Mouse (Mus musculus) midbrain, embryonic 13.5 days (tissue): ENCODE measurements around the gene Frs3. TPM values are rescaled to one million over a fixed set of nuclear protein-coding genes. Genes with fewer than 3 reads are reported as not detected.
A peak's percentile ranks its signal among the peaks of the same experiment; 100 is the strongest.

Source experiments
- ATAC-seq: fragments of 200-750 bp; cut with Nextera tagmentation; 2 replicates; pipeline ENCODE4 v1.8.0; 2017; ENCODE audit warnings: mild to moderate bottlenecking, moderate TSS enrichment, moderate library complexity
- H3K27ac ChIP-seq: fragments of 300-500 bp; sonication (generic); 2 replicates; pipeline ENCODE4 v1.5.1; 2015; ENCODE audit warnings: inconsistent platforms, mild to moderate bottlenecking, moderate library complexity
- H3K27me3 ChIP-seq: fragments of 300-500 bp; sonication (generic); 2 replicates; pipeline ENCODE4 v1.6.1; 2015; ENCODE audit warnings: mild to moderate bottlenecking, inconsistent platforms
- H3K36me3 ChIP-seq: fragments of 300-500 bp; sonication (generic); 2 replicates; pipeline ENCODE4 v1.6.1; 2015; ENCODE audit warnings: mild to moderate bottlenecking, inconsistent platforms
- H3K4me1 ChIP-seq: fragments of 300-500 bp; sonication (generic); replicated peaks from 2 replicates; pipeline ENCODE4 v1.6.1; 2015; ENCODE audit warnings: inconsistent platforms
- H3K4me2 ChIP-seq: fragments of 300-500 bp; sonication (generic); replicated peaks from 2 replicates; pipeline ENCODE4 v1.6.1; 2015; ENCODE audit warnings: moderate library complexity, mild to moderate bottlenecking, inconsistent platforms
- H3K4me3 ChIP-seq: fragments of 300-500 bp; sonication (generic); replicated peaks from 2 replicates; pipeline ENCODE4 v1.5.1; 2015; ENCODE audit warnings: mild to moderate bottlenecking, inconsistent platforms
- H3K9ac ChIP-seq: fragments of 300-500 bp; sonication (generic); replicated peaks from 2 replicates; pipeline ENCODE4 v1.6.1; 2015; ENCODE audit warnings: mild to moderate bottlenecking, inconsistent platforms
- H3K9me3 ChIP-seq: fragments of 300-500 bp; sonication (generic); 2 replicates; pipeline ENCODE4 v1.6.1; 2016; ENCODE audit warnings: mild to moderate bottlenecking, inconsistent platforms
- WGBS: fragments of 180-500 bp; shearing (Covaris S2); methylation state at CpG from one replicate; pipeline ENCODE4 v1.1.7; 2015; 5-methylcytosine and 5-hydroxymethylcytosine counted together
- polyA plus RNA-seq: library from polyadenylated mRNA; unstranded; fragments of >200 nt; fragmentation: Nextera tagmentation; extraction: Ambion mirVana; gene quantifications from 2 replicates; pipeline ENCODE4 v1.2.1, GENCODE M21; 2015

Frs3 gene
- polyA plus RNA-seq, 1 experiment from 2014 or later = 28.0 TPM

GRCm38 (mm10) chr17:47738879-47739798 lies 50.3 kb downstream of the Frs3 start:
- 4% methylated on average over 20 of the region's 20 CpGs for WGBS
- Histone ChIP-seq H3K4me2 (peak overlapping the region; percentile 78), H3K27me3 (peaks cover 35% of the 10 kb centered on the region), H3K9me3 (no peaks in the 10 kb centered on the region), H3K4me1 (peaks cover 29% of the 10 kb centered on the region), H3K27ac (no peak overlapping the region), H3K9ac (peak overlapping the region; percentile 51), H3K36me3 (no peaks in the 10 kb centered on the region), H3K4me3 (peak overlapping the region; percentile 48)
- no peak for ATAC-seq

DNA sequence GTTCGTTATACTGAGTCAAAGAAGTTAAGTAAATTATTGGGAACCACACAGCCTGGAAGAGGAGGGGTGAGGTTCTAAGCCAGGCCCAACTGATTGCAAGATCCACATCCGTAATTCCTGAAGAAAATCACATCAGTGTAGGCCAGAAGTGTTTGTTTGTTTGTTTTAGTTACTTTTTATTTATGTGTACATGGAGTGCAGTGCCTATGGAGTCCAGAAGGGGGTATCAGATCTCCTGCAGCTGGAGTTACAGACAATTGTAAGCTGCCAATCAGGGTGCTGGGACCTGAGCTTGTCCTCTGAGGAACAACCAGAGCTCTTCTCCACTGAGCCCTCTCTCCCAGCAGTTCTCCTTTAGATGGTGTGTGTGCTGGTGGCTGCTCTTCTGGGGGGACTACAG lies 51.4 kb downstream of the Frs3 start:
- H3K4me1 ChIP-seq = peaks cover 29% of the 10 kb centered on the region
- H3K27ac ChIP-seq = no peak overlapping the region
- H3K9me3 ChIP-seq = 0 out of 2 replicates have a peak, but pooled peaks cover 6% of the 10 kb centered on the region
- no peaks in the 10 kb centered on the region for H3K36me3 ChIP-seq
- peaks cover 35% of the 10 kb centered on the region for H3K27me3 ChIP-seq
- ATAC-seq = no peak
- no peak overlapping the region for H3K9ac ChIP-seq
- 73% methylated on average over 2 of the region's 2 CpGs for WGBS
- H3K4me2 ChIP-seq = no peak overlapping the region
- no peak overlapping the region for H3K4me3 ChIP-seq

GRCm38 (mm10) chr17:47742991-47743734 lies 54.3 kb downstream of the Frs3 start:
- ATAC-seq = no peak
- 52% methylated on average over 16 of the region's 16 CpGs for WGBS
- H3K4me2 ChIP-seq = no peak overlapping the region
- peaks cover 17% of the 10 kb centered on the region for H3K4me1 ChIP-seq
- no peak overlapping the region for H3K27ac ChIP-seq
- H3K4me3 ChIP-seq = no peak overlapping the region
- no peaks in the 10 kb centered on the region for H3K36me3 ChIP-seq
- no peak overlapping the region for H3K9ac ChIP-seq
- peaks cover 23% of the 10 kb centered on the region for H3K27me3 ChIP-seq
- 0 out of 2 replicates have a peak, but pooled peaks cover 6% of the 10 kb centered on the region for H3K9me3 ChIP-seq

DNA sequence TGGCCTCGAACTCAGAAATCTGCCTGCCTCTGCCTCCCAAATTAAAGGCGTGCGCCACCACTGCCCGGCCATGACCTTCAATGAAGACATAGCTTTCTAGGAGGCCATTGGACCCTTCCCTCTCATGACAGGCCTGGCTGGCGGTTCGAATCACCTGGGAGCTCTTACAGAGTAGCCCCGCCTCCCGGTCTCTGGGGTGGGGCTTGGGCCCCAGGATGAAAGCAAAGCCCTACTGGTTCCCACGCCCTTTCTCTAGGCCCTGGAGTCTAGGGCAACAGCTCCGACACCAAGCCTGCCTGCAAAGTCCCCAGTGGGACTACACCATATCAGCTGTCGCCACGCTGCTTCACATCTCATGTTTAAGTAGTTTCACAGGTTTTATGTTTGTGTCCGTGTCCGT lies 55.3 kb downstream of the Frs3 start:
- WGBS = 95% methylated on average over 14 of the region's 14 CpGs
- ATAC-seq = no peak
- Histone ChIP-seq H3K27me3 (peaks cover 14% of the 10 kb centered on the region), H3K9ac (no peak overlapping the region), H3K27ac (no peak overlapping the region), H3K4me3 (no peak overlapping the region), H3K4me1 (peaks cover 8% of the 10 kb centered on the region), H3K4me2 (no peak overlapping the region), H3K9me3 (0 out of 2 replicates have a peak, but pooled peaks cover 6% of the 10 kb centered on the region), H3K36me3 (no peaks in the 10 kb centered on the region)

- Histone ChIP-seq H3K27me3 (peaks cover 7% of the 10 kb centered on the region), H3K4me1 (peaks cover under 1% of the 10 kb centered on the region; the same call in 1 of the 2 replicates), H3K4me2 (no peak overlapping the region), H3K9ac (no peak overlapping the region), H3K36me3 (no peaks in the 10 kb centered on the region), H3K27ac (no peak overlapping the region), H3K9me3 (0 out of 2 replicates have a peak, but pooled peaks cover 6% of the 10 kb centered on the region), H3K4me3 (no peak overlapping the region)
- 90% methylated on average over 10 of the region's 10 CpGs for WGBS
- no peak for ATAC-seq
Measured at GRCm38 (mm10) chr17:47744746-47745368, 56.0 kb downstream of the Frs3 start.

- Histone ChIP-seq H3K4me1 (no peaks in the 10 kb centered on the region), H3K9ac (no peak overlapping the region), H3K4me2 (no peak overlapping the region), H3K9me3 (peaks cover 10% of the 10 kb centered on the region; the same call in 1 of the 2 replicates), H3K27me3 (no peaks in the 10 kb centered on the region), H3K4me3 (no peak overlapping the region), H3K27ac (no peak overlapping the region), H3K36me3 (no peaks in the 10 kb centered on the region)
- 79% methylated on average over 14 of the region's 14 CpGs for WGBS
- no peak for ATAC-seq
Measured at GRCm38 (mm10) chr17:47748791-47749553, 60.1 kb downstream of the Frs3 start.

DNA sequence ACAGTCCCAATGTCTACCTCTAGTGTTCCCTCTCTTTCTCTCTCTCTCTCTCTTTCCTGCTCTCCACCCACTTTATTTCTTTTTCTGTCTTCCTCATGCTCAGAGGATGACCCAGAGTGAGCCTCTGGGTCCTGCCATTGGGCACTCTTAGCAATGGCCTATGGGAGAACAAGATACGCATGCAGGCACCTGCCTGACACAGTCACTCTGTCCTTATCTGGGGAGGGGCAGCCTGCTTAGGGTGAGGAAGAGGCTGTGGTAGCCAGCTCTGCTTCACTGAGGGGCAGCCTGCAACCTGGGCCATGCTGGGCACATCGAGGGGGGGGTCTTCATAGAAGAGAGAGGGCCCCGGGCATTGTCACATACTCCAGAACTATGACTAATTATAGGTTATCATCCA lies 60.8 kb downstream of the Frs3 start:
- H3K36me3 ChIP-seq = no peaks in the 10 kb centered on the region
- ATAC-seq = no peak
- WGBS = 77% methylated on average over 3 of the region's 3 CpGs
- no peak overlapping the region for H3K4me2 ChIP-seq
- H3K9ac ChIP-seq = no peak overlapping the region
- no peak overlapping the region for H3K4me3 ChIP-seq
- no peak overlapping the region for H3K27ac ChIP-seq
- no peaks in the 10 kb centered on the region for H3K4me1 ChIP-seq
- H3K27me3 ChIP-seq = no peaks in the 10 kb centered on the region
- H3K9me3 ChIP-seq = peaks cover 8% of the 10 kb centered on the region; the same call in 1 of the 2 replicates

GRCm38 (mm10) chr17:47750101-47750500 lies 61.3 kb downstream of the Frs3 start:
- Histone ChIP-seq H3K4me1 (no peaks in the 10 kb centered on the region), H3K9ac (no peak overlapping the region), H3K9me3 (peaks cover 3% of the 10 kb centered on the region; the same call in 1 of the 2 replicates), H3K27me3 (no peaks in the 10 kb centered on the region), H3K27ac (no peak overlapping the region), H3K4me2 (no peak overlapping the region), H3K4me3 (no peak overlapping the region), H3K36me3 (no peaks in the 10 kb centered on the region)
- WGBS = 51% methylated on average over 6 of the region's 6 CpGs
- no peak for ATAC-seq

- WGBS = 77% methylated on average over 5 of the region's 5 CpGs
- Histone ChIP-seq H3K4me2 (no peak overlapping the region), H3K4me1 (no peaks in the 10 kb centered on the region), H3K36me3 (no peaks in the 10 kb centered on the region), H3K27ac (no peak overlapping the region), H3K9ac (no peak overlapping the region), H3K9me3 (peaks cover 3% of the 10 kb centered on the region; the same call in 1 of the 2 replicates), H3K27me3 (no peaks in the 10 kb centered on the region), H3K4me3 (no peak overlapping the region)
- ATAC-seq = no peak
Measured at GRCm38 (mm10) chr17:47751811-47752210, 63.0 kb downstream of the Frs3 start.

- Histone ChIP-seq H3K4me1 (no peaks in the 10 kb centered on the region), H3K4me3 (no peak overlapping the region), H3K9ac (no peak overlapping the region), H3K9me3 (peaks cover 3% of the 10 kb centered on the region; the same call in 1 of the 2 replicates), H3K36me3 (no peaks in the 10 kb centered on the region), H3K27me3 (no peaks in the 10 kb centered on the region), H3K4me2 (no peak overlapping the region), H3K27ac (no peak overlapping the region)
- ATAC-seq = no peak
- WGBS = 83% methylated on average over 8 of the region's 8 CpGs
Measured at GRCm38 (mm10) chr17:47753130-47753775, 64.4 kb downstream of the Frs3 start.
